Mouse (Mus musculus) ovary, postnatal 10 days (tissue): ENCODE results near the gene Olfr393.

Experiments
- DNase-seq: peaks from one replicate; pipeline ENCODE4 v3.0.0; 2022; ENCODE audit warnings: low spot score

Olfr393 gene

GRCm38 (mm10) chr11:73851354-73851753 lies at the start of gene Olfr393:
TSS of gene Olfr393 (minus strand) at chr11:73851454.
- no peak for DNase-seq

DNA sequence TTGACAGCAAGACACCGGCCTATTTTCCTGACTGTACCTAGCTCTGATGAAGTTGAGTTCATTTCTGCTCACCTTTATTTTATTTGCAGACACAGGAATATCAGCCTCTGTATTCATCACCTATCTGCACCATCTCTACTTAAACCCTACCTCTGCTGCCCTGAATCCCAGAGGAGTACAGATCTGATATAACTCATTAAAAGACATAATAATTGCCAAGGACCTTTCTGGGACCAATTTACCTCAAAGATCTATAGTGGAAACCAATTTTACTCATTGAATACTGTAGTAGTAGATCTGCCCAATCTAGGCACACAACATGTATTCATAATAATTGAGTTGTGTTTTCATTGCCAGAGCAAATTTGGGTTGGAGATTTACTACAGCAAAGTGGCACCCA lies 39.4 kb upstream of the Olfr393 start, which contains the start of gene Olfr394:
TSS of gene Olfr394 (minus strand) at position 101 of the 400 bp plus-strand sequence.
- DNase-seq: no peak

DNA sequence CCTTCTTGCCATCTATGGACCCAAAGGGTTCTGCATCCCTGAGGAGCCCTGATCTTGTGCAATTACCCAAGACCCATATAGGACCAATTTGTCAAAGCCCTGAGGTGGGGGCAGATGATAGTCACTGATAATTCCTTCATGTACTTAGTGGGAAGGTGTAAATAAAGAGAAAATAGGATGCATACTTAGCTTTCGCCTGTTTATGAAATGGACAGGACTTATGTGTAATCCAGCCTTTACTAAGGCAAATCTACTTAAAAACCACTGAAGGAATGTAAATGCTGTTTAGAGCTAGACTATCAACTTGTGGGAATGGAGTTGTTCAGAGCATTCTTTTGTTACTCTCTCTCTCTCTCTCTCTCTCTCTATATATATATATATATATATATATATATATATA lies 34.3 kb downstream of the Olfr393 start, which contains the start of gene Olfr392:
TSS of gene Olfr392 (minus strand) at position 101 of the 400 bp plus-strand sequence.
- no peak for DNase-seq

DNA sequence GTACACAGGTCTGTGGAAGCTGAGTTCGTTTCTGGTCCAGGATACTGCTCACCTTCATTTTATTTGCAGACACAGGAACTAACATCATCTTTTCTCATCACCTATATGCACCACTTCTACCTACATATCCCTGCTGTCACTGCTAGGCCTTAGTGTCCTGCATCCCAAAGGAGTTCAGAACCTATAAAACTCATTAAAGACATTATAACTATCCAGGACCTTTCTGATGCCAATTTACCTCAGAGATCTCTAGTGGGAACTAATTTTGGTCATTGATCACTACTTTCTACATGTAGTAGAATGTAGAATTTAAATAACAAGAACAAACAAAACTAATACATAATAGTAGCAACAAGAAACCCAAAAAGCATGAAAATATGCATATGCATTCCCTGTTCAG lies 48.3 kb downstream of the Olfr393 start, which contains the start of gene Olfr391-ps:
TSS of gene Olfr391-ps (minus strand) at position 101 of the 400 bp plus-strand sequence.
- DNase-seq: no peak
